Mouse (Mus musculus) embryonic facial prominence, embryonic 14.5 days (tissue): Measurements from ENCODE around the gene Ube2h. TPM values are rescaled to one million over a fixed set of nuclear protein-coding genes. Genes with fewer than 3 reads are reported as not detected.
"Not testable (repeated sequence)": the region's sequence is repeated elsewhere in the genome, so short reads cannot be mapped to it uniquely, and the experiment has no call there.

Source experiments
- ATAC-seq: fragments of 200-750 bp; cut with Nextera tagmentation; 2 replicates; pipeline ENCODE4 v1.8.0; 2017; ENCODE audit warnings: low read depth, moderate number of reproducible peaks, moderate TSS enrichment
- DNase-seq: peaks from one replicate; pipeline ENCODE4 v3.0.0-alpha.2; 2015; ENCODE audit warnings: low spot score
- H3K27ac ChIP-seq: fragments of 300-500 bp; sonication (generic); replicated peaks from 2 replicates; pipeline ENCODE4 v1.5.1; 2014; ENCODE audit warnings: low read depth, mild to moderate bottlenecking, low read length, moderate library complexity
- H3K27me3 ChIP-seq: fragments of 300-500 bp; sonication (generic); replicated peaks from 2 replicates; pipeline ENCODE4 v1.6.1; 2014; ENCODE audit warnings: low read length; ENCODE audit not compliant: control insufficient read depth, insufficient read depth
- H3K36me3 ChIP-seq: fragments of 300-500 bp; sonication (generic); 2 replicates; pipeline ENCODE4 v1.6.1; 2014; ENCODE audit warnings: low read length, mixed read lengths; ENCODE audit not compliant: control insufficient read depth, insufficient read depth
- H3K4me1 ChIP-seq: fragments of 300-500 bp; sonication (generic); 2 replicates; pipeline ENCODE4 v1.6.1; 2014; ENCODE audit warnings: antibody characterized with exemption, low read length; ENCODE audit not compliant: control insufficient read depth, insufficient read depth
- H3K4me2 ChIP-seq: fragments of 300-500 bp; sonication (generic); 2 replicates; pipeline ENCODE4 v1.6.1; 2014; ENCODE audit warnings: low read depth, mild to moderate bottlenecking, low read length, moderate library complexity, mixed read lengths
- H3K4me3 ChIP-seq: fragments of 300-500 bp; sonication (generic); 2 replicates; pipeline ENCODE4 v1.5.1; 2014; ENCODE audit warnings: low read depth, mild to moderate bottlenecking, low read length
- H3K9ac ChIP-seq: fragments of 300-500 bp; sonication (generic); 2 replicates; pipeline ENCODE4 v1.6.1; 2014; ENCODE audit warnings: low read depth, mild to moderate bottlenecking, low read length, moderate library complexity, mixed read lengths
- H3K9me3 ChIP-seq: fragments of 300-500 bp; sonication (generic); 2 replicates; pipeline ENCODE4 v1.6.1; 2016; ENCODE audit warnings: low read length; ENCODE audit not compliant: control insufficient read depth
- WGBS: fragments of 180-500 bp; shearing (Covaris S2); extraction: QIAGEN DNeasy Blood & Tissue Kit; methylation state at CpG from one replicate; pipeline ENCODE4 v1.1.7; 2014; 5-methylcytosine and 5-hydroxymethylcytosine counted together
- polyA plus RNA-seq: library from polyadenylated mRNA; unstranded; fragments of >200 nt; fragmentation: Nextera tagmentation; extraction: Ambion mirVana; gene quantifications from 2 replicates; pipeline ENCODE4 v1.2.1, GENCODE M21; 2014

Ube2h gene
- polyA plus RNA-seq, 1 experiment from 2014 or later = 53.1 TPM

DNA sequence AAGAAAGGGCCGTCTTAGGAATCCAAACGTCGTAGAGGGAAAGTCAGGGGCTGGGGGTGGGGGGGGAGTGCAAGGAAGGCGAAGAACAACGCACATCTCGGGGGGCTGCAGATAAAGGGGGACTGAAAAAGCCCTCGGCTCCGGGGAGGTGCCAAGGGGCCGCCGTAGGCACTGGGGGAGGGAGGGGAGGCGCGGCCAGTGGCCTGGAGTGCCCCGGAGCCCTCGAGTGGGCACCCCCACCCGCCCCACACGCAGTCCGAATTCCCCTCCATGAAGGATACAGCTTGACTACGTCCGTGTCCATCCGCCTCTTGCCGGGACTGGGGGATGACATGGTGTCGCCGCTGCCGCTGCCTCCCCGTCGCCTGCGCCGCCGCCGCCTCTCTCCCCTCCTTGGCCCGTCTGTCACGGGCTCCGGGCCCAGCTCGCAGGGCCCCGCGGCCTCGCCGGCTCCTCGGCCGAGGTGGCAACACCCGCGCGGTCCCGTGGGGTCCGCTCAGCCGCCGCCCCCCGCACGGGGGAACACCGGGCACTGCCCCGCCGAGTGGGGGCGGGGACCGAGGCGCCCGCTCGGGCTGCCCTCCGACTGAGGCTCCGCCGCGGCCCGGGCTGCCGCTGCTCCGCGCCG, 454 bp downstream of the Ube2h start:
- H3K27me3 ChIP-seq, H3K9me3 ChIP-seq, H3K36me3 ChIP-seq, ATAC-seq: not testable (repeated sequence)
- peak overlapping the region; percentile 86 for H3K9ac ChIP-seq
- peak overlapping the region; percentile 81 for H3K4me3 ChIP-seq
- 0% methylated on average over 13 of the region's 66 CpGs for WGBS
- H3K4me2 ChIP-seq = peak overlapping the region; percentile 77
- H3K27ac ChIP-seq = peak overlapping the region; percentile 93
- peak; percentile 48 for DNase-seq
- peaks cover 27% of the 10 kb centered on the region for H3K4me1 ChIP-seq

DNA sequence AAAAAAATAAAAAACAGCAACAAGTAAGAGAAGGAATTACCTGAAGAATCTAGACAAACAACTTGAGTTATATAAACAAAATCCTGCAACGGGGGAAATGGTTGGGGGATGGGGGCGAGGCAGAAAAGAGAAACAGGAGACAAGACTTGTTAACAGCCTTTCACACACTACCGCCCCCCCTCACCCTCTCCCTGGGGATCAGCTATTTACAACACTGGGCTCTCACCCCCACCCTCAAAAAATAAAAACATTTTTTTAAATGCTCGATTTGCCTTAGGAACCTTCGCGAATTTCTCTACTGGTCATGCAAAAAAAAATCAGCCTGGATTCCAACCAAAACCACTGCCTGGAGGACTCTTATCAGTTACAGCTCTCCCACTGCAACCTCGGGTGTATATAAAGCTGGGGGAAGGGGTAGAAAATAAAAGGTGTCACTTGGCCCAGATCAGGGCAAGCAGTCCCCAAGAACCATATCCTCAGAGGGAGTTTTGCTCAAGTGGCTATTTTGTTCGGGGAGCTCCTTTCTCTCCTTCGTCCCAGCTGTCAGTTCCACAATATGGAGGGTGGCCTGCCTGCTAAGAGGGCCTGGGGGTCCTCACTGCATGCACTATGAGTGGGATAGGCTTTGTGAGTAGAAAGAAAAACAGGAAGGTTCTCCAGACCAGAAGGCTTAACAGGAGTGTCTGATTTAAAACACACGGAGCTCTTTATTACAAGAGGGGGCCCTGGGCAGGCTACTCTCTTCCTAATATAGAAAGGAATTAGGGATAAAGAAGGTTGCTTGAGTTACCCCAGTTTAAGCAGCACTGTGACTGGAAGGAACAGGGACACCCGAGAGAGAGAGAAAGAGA, 1.3 kb downstream of the Ube2h start:
- DNase-seq = peak; percentile 68
- Histone ChIP-seq H3K9ac (peak overlapping the region; percentile 86), H3K36me3 (peaks cover 4% of the 10 kb centered on the region; the same call in 1 of the 2 replicates), H3K4me3 (peak overlapping the region; percentile 81), H3K4me1 (peaks cover 28% of the 10 kb centered on the region), H3K4me2 (peak overlapping the region; percentile 77), H3K9me3 (no peaks in the 10 kb centered on the region), H3K27ac (peak overlapping the region; percentile 93), H3K27me3 (no peaks in the 10 kb centered on the region)
- ATAC-seq = no peak
- WGBS = under 1% methylated on average over 11 of the region's 11 CpGs

DNA sequence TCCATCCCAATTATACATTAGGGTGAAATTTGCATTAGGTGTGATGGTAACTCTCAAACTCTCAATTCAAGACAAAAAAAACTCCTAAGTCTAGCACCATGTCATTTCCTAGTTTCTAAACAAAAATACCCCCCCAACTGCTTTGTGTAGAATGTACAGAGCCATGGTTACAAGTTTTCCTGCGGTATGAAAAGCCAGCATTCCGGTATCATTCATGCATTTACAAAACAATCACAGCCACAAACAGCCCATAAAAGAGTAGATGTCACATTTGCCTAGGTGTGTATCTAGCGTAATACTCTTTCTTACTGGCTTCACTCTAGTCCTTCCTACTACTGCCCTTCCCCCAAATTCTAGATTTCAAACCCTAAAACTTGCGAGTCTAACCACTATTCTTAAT, 2.2 kb downstream of the Ube2h start:
- H3K9ac ChIP-seq = peak overlapping the region; percentile 86
- ATAC-seq (no peak), DNase-seq (peak; percentile 11)
- peaks cover 13% of the 10 kb centered on the region; the same call in 1 of the 2 replicates for H3K36me3 ChIP-seq
- peak overlapping the region; percentile 81 for H3K4me3 ChIP-seq
- peaks cover 28% of the 10 kb centered on the region for H3K4me1 ChIP-seq
- no peaks in the 10 kb centered on the region for H3K9me3 ChIP-seq
- no peaks in the 10 kb centered on the region for H3K27me3 ChIP-seq
- WGBS = 9% methylated on average over 4 of the region's 4 CpGs
- peak overlapping the region; percentile 77 for H3K4me2 ChIP-seq
- peak overlapping the region; percentile 93 for H3K27ac ChIP-seq

DNA sequence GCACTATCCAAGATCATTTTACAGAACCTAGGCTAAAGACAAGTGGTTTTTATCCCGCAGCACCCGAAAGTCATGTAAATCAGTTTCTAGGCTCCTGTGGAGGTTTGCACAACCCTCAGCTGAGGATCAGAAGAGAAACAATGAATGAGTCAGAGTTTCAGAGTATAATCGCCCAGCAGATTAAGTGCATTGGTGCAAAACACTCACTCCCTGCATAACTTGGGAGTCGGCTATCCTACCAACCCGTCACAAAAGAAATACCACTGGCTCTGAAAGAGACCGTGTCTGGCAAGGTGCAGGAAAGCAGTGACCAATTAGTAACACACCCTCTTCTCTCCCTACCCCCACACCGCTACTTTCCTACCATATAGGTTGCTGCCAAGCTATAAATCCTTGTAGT, 3.4 kb downstream of the Ube2h start:
- peak overlapping the region; percentile 81 for H3K4me3 ChIP-seq
- H3K9me3 ChIP-seq = no peaks in the 10 kb centered on the region
- H3K27ac ChIP-seq = peak overlapping the region; percentile 93
- WGBS = 7% methylated on average over 7 of the region's 7 CpGs
- H3K9ac ChIP-seq = peak overlapping the region; percentile 86
- H3K4me2 ChIP-seq = peak overlapping the region; percentile 77
- H3K36me3 ChIP-seq = peaks cover 18% of the 10 kb centered on the region
- H3K4me1 ChIP-seq = peaks cover 28% of the 10 kb centered on the region
- no peak; the same call in 1 of the 2 replicates for ATAC-seq
- peak; percentile 40 for DNase-seq
- no peaks in the 10 kb centered on the region for H3K27me3 ChIP-seq

DNA sequence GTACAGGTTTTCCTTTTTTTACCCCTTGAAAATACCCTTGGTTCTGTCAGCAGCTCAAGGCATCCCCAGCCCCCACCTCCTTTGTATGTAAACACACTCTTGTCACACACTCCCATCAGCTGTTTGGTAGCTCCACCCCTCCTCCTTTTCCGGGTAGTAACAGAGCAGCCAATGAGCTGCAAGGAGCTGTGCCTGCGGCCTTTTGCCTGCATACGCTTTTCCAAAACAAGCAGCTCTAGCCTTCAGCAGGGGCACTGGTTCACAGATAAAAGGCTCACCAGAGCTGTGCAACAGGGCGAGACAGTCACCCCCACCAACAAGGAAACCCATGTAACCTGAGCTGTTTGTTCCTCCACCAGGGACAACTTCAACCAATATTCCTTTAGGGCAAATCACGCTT, 4.0 kb downstream of the Ube2h start:
- H3K4me2 ChIP-seq = peak overlapping the region; percentile 77
- H3K4me1 ChIP-seq = peaks cover 28% of the 10 kb centered on the region
- DNase-seq (peak; percentile 95), ATAC-seq (peak; percentile 67)
- H3K36me3 ChIP-seq = peaks cover 24% of the 10 kb centered on the region
- H3K27ac ChIP-seq = peak overlapping the region; percentile 93
- peak overlapping the region; percentile 7; the same call in 1 of the 2 replicates for H3K9ac ChIP-seq
- no peaks in the 10 kb centered on the region for H3K27me3 ChIP-seq
- no peaks in the 10 kb centered on the region for H3K9me3 ChIP-seq
- 3% methylated on average over 5 of the region's 5 CpGs for WGBS
- peak overlapping the region; percentile 81 for H3K4me3 ChIP-seq

DNA sequence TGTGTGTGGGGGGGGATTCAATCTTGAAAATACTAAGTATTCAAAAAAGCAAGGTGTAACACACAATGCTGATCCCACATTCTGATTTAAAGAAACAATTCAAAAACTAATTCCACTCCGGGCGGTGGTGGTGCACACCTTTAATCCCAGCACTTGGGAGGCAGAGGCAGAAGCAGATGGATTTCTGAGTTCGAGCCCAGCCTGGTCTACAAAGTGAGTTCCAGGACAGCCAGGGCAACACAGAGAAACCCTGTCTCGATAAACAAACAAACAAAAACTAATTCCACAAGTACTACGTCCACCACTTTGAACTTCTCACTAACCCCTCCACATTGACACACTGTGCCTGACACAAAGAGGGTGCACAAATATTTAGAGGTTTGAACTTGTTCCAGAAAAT, 4.7 kb downstream of the Ube2h start:
- peaks cover 28% of the 10 kb centered on the region for H3K4me1 ChIP-seq
- WGBS = 83% methylated on average over 5 of the region's 5 CpGs
- no peak overlapping the region for H3K9ac ChIP-seq
- no peak overlapping the region for H3K4me3 ChIP-seq
- H3K4me2 ChIP-seq = peak overlapping the region; percentile 77; the same call in 1 of the 2 replicates
- H3K27ac ChIP-seq = peak overlapping the region; percentile 93
- H3K27me3 ChIP-seq = no peaks in the 10 kb centered on the region
- ATAC-seq = no peak
- no peak for DNase-seq
- peaks cover 26% of the 10 kb centered on the region for H3K36me3 ChIP-seq
- H3K9me3 ChIP-seq = no peaks in the 10 kb centered on the region

DNA sequence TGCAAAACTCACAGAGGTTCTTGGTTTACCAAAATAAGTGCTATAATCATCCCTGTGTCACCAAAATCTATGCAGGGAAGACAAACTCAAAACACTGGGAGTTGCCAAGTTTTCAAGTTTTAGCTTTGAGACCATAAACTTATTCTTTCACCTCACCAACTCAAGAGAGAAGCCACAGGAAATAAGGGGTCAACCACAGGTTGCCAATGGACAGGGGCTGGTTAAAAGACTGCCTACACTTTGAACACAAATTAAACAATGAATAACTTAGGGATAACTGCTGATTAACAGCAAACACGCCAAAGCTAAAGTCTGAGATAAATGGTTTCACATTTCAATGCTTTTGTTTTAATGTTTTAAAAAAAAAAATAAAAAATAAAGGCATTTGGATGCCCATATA, 5.2 kb downstream of the Ube2h start:
- Histone ChIP-seq H3K9me3 (no peaks in the 10 kb centered on the region), H3K4me2 (no peak overlapping the region), H3K36me3 (peaks cover 30% of the 10 kb centered on the region), H3K4me3 (no peak overlapping the region), H3K27ac (no peak overlapping the region; the same call in 1 of the 2 replicates), H3K4me1 (peaks cover 28% of the 10 kb centered on the region), H3K27me3 (no peaks in the 10 kb centered on the region), H3K9ac (no peak overlapping the region)
- DNase-seq = no peak
- 76% methylated on average over 1 of the region's 1 CpGs for WGBS
- no peak for ATAC-seq

DNA sequence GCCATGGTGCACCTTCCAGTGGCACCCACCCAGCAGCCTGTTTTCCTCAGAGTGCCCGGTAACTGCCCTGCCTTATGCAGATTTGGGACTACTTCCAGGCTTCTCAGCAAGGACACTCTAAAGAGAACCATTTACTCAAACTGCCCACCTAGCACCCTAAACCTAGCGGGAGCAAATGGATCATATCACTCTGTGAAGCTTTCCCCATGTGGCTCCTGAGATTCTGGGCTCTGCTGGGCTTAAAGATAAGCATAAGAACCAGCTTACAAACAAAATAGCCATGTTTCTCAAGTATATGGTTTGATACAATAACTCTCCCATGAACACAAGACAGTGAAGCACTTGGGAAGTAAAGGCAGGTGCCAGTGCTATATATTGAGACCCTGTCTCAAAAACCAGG, 11.8 kb downstream of the Ube2h start:
- Histone ChIP-seq H3K9me3 (no peaks in the 10 kb centered on the region), H3K4me2 (no peak overlapping the region), H3K9ac (no peak overlapping the region), H3K4me1 (no peaks in the 10 kb centered on the region), H3K4me3 (no peak overlapping the region), H3K27ac (no peak overlapping the region), H3K36me3 (peaks cover 47% of the 10 kb centered on the region), H3K27me3 (no peaks in the 10 kb centered on the region)
- 87% methylated on average over 2 of the region's 2 CpGs for WGBS
- ATAC-seq (no peak), DNase-seq (no peak)
